Comparison of ENCODE assay signal across 9 mouse cellular contexts in the genomic region with DNA sequence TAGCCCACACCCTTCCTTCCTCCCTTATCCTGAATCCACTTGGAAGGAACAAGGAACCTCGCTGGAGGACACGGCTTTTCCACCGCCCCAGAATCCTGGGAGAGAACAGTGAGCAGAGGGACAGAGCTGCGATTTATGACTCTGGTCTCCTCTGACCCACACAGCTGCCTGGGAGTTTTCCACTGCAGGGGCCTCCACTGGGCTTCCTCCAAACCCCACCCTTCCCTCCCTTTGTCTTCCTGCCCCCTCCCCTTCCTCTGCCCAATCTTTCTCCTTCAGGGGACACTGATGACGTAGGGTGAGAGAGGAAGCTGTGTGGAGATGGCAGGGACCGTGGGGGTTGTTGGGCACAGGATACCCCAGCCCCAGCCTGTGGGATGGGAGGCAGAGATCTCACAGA. TPM values are rescaled to one million over a fixed set of nuclear protein-coding genes. Genes with fewer than 3 reads are reported as not detected.
DNase-seq lines count a peak whose midpoint lies in the region; ATAC-seq and TF ChIP-seq lines count a peak whose summit lies in the region.
"Had no signal": no experiment of that assay in that cellular context is flagged by ENCODE, and none has a peak within 500 bp of the region (broad histone marks: within the 10 kb centered on the region; RNA-seq: fewer than 3 reads in every experiment).

A gene (plus strand): TSS at position 286 of the 400 bp plus-strand sequence.

- peaks cover 73% of the 10 kb centered on the region for H3K36me3 ChIP-seq in G1E (replicated peaks)
- H3K36me3 ChIP-seq in liver, embryonic 12.5 days = peaks cover 44% of the 10 kb centered on the region

- H3K9me3 ChIP-seq in G1E (replicated peaks) = no peaks in the 10 kb centered on the region
- no peaks in the 10 kb centered on the region for H3K9me3 ChIP-seq in liver, embryonic 12.5 days (replicated peaks)
- H3K9me3 ChIP-seq: neural tube, embryonic 12.5 days had no signal

- no peak for ATAC-seq in G1E (ENCODE audit: extremely low read depth, insufficient number of reproducible peaks, low FRiP score, poor library complexity, severe bottlenecking)
- no peak for ATAC-seq in liver, embryonic 12.5 days

- H3K9ac ChIP-seq in liver, embryonic 12.5 days = peak within 1 kb of the TSS; percentile 60
- H3K9ac ChIP-seq: neural tube, embryonic 12.5 days had no signal

- no peak for TF ChIP-seq CTCF in G1E (IDR thresholded peaks at IDR 0.05; ENCODE audit: low read depth, low read length)

- peak within 1 kb of the TSS; percentile 63; the same call in 1 of the 2 replicates for H3K4me3 ChIP-seq in G1E (ENCODE audit: low read depth, low read length)
- peak within 1 kb of the TSS; percentile 16; the same call in 1 of the 2 replicates for H3K4me3 ChIP-seq in liver, embryonic 12.5 days
- H3K4me3 ChIP-seq: neural tube, embryonic 12.5 days had no signal

- H3K27ac ChIP-seq in liver, embryonic 12.5 days = peak within 1 kb of the TSS; percentile 90
- H3K27ac ChIP-seq: neural tube, embryonic 12.5 days had no signal

- 64% methylated on average over 6 of the region's 6 CpGs for WGBS in liver, embryonic 12.5 days (ENCODE audit: insufficient replicate concordance)

- no peaks in the 10 kb centered on the region for H3K27me3 ChIP-seq in G1E (ENCODE audit: insufficient read depth, low read length)
- no peaks in the 10 kb centered on the region for H3K27me3 ChIP-seq in liver, embryonic 12.5 days (replicated peaks)
- H3K27me3 ChIP-seq: neural tube, embryonic 12.5 days had no signal

- peak; percentile 57 for DNase-seq in G1E (ENCODE audit: low spot score)
- DNase-seq in adrenal gland, postnatal 14 days = peak; percentile 62
- DNase-seq in heart, postnatal 4 days = peak; percentile 52
- DNase-seq in right cerebral cortex, postnatal 14 days = no peak
- no peak for DNase-seq in cerebellum, adult 8-10 months
- no peak for DNase-seq in layer of hippocampus, adult 8-10 months (ENCODE audit: low spot score in 2 of 2)
- no peak for DNase-seq in cerebellum, adult 11-12 months

- H3K4me1 ChIP-seq in G1E (ENCODE audit: insufficient read depth, low read depth, low read length) = peaks cover 80% of the 10 kb centered on the region
- H3K4me1 ChIP-seq in liver, embryonic 12.5 days = peaks cover 51% of the 10 kb centered on the region

- H3K4me2 ChIP-seq in liver, embryonic 12.5 days = peak within 1 kb of the TSS; percentile 60
- H3K4me2 ChIP-seq: neural tube, embryonic 12.5 days had no signal

RNA-seq across cellular contexts. Expression of the gene that starts here (rescaled TPM):
- total RNA-seq in G1E (2014; fragmentation: Nextera tagmentation) (1.6 TPM in 1 of 2 replicates, not detected in the other), G1E (2017) (0.05 TPM in 1 of 2 replicates, not detected in the other)
- 0.08 and 0.13 TPM in 2 replicates for polyA plus RNA-seq in G1E (2012)
- total RNA-seq in adrenal gland, postnatal 14 days (2021) = 13.5 and 14.7 TPM in 2 replicates
- total RNA-seq in heart, postnatal 4 days (2021) = 1 to 10 TPM; 4.7 to 6.8 TPM
- polyA plus RNA-seq in liver, embryonic 12.5 days (2016; fragmentation: Nextera tagmentation; extraction: Ambion mirVana) = 2.2 TPM in 2 replicates
- total RNA-seq in layer of hippocampus, adult 8-10 months (2022) = under 1 TPM in 2 of 4 experiments, not detected in 2; 0.27 to 0.33 TPM

Comparison
In these comparisons a context has a peak if more than half of its experiments do, and no peak if none do; other contexts are left out.
1. DNase-seq: peak in G1E (single experiment), adrenal gland, postnatal 14 days (single experiment) and heart, postnatal 4 days (single experiment); none in right cerebral cortex, postnatal 14 days (single experiment), cerebellum, adult 8-10 months (single experiment), layer of hippocampus, adult 8-10 months (0 of 2) and cerebellum, adult 11-12 months (single experiment).